Mouse (Mus musculus) erythroblast, embryonic 14.5 days (primary cell): ENCODE results near the gene Mtmr14. TPM values are rescaled to one million over a fixed set of nuclear protein-coding genes. Genes with fewer than 3 reads are reported as not detected.

Experiments used
- H3K27me3 ChIP-seq: 2 replicates; pipeline ENCODE4 v1.6.1; 2012; ENCODE audit warnings: inconsistent platforms; ENCODE audit not compliant: control insufficient read depth
- H3K36me3 ChIP-seq: 2 replicates; pipeline ENCODE4 v1.6.1; 2012; ENCODE audit warnings: mild to moderate bottlenecking, inconsistent platforms; ENCODE audit not compliant: control insufficient read depth
- H3K4me1 ChIP-seq: 2 replicates; pipeline ENCODE4 v1.6.1; 2012; ENCODE audit warnings: inconsistent platforms; ENCODE audit not compliant: control insufficient read depth
- H3K4me3 ChIP-seq: replicated peaks from 2 replicates; pipeline ENCODE3; 2012; ENCODE audit warnings: moderate library complexity, mild to moderate bottlenecking, inconsistent platforms
- H3K9me3 ChIP-seq: 2 replicates; pipeline ENCODE4 v1.6.1; 2012; ENCODE audit warnings: low read length, inconsistent platforms, mixed read lengths; ENCODE audit not compliant: control insufficient read depth
- GATA1 ChIP-seq: IDR thresholded peaks from 2 replicates; pipeline ENCODE4 v1.6.1; 2012; ENCODE audit warnings: low read length, inconsistent platforms, mixed read lengths
- TAL1 ChIP-seq: IDR thresholded peaks from 3 replicates; pipeline ENCODE4 v1.6.1; 2012; ENCODE audit warnings: low read length, inconsistent platforms, mixed read lengths
- polyA plus RNA-seq: library from polyadenylated mRNA; stranded (reverse); fragments of >175 nt; gene quantifications from 2 replicates; pipeline ENCODE4 v1.2.3, GENCODE M21; 2012

Mtmr14 gene
- 11.4 and 14.2 TPM in 2 replicates for polyA plus RNA-seq

DNA sequence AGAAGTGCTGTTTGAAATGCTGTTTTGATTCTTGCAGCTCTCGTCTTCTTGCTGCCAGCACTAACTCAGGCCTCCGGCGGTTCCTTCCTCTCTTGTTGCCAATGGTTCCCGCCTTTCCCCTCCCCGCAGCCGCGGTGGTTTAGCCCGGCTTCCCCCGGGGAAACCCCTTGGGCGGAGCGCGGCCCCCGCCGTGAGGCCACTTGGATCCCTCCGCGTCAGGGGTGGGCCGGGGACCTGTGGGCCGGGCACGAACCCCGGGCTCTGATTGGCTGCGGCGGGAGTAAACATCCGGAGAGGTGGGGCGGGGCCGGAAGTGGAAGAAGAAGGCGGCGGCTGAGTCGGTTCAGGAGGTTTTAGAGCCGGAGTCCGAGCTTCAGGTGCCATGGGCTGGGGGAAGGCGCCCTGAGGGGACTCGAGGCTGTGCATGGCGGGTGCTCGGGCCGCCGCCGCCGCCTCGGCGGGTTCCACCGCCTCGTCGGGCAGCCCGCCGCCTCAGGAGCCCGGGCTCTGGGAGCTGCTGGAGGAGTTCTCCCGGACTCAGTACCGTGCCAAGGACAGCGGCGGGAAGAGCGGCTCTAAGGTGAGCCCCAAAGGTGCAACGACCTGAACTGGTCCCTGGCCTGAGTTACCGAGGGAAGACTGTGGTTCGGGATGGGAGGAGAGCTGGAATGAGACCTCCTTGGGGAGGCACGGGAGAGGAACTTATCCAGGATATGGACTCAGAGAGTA, at the start of gene Mtmr14:
Mtmr14 (plus strand) TSS at position 302 of the 729 bp plus-strand sequence.
- peaks cover 33% of the 10 kb centered on the region for H3K4me1 ChIP-seq
- H3K9me3 ChIP-seq: no peaks in the 10 kb centered on the region
- no peak for TF ChIP-seq GATA1
- no peak for TF ChIP-seq TAL1

DNA sequence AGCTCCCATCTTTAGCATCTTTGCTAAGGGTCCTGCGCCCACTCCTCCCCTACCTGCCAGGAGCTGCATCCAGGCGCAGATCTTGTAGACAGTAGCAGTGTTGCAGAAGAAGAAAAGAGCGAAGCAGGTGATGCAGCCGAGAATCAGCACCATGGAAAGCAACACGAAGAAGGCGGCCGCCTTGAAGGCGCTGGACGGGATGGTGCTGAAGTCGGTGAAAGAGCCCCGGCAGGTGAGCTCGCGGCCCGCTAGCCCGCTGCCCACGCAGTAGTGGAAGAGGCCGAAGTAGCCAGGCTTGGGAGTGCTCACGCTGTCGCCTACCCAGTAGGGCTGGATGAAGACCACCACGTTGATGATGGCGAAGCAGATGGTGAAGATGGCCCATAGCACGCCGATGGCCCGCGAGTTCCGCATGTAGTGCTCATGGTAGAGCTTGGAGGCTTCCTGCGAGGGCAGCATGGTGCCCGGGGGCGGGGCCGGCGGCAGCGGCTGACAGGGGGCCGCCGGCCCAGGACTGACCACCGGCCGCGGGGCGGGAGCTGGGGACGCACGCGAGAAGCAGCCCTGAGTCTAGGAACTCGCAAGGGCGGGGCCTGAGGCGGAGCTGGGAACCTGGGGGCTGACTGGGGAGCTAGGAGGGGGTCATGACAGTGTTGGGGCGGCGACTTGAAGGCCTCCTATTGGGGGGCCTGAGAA, 43.7 kb upstream of the Mtmr14 start:
- no peaks in the 10 kb centered on the region for H3K36me3 ChIP-seq
- H3K4me1 ChIP-seq: no peaks in the 10 kb centered on the region
- H3K4me3 ChIP-seq: no peak overlapping the region
- TF ChIP-seq TAL1: no peak
- TF ChIP-seq GATA1: no peak
- H3K9me3 ChIP-seq: no peaks in the 10 kb centered on the region
- H3K27me3 ChIP-seq: peaks cover 55% of the 10 kb centered on the region

More for the DNA sequence above, at the start of gene Mtmr14:
- H3K27me3 ChIP-seq: 0 out of 2 replicates have a peak, but pooled peaks cover 3% of the 10 kb centered on the region
- H3K4me3 ChIP-seq: peak within 1 kb of the TSS; percentile 97
- H3K36me3 ChIP-seq: peaks cover 26% of the 10 kb centered on the region

DNA sequence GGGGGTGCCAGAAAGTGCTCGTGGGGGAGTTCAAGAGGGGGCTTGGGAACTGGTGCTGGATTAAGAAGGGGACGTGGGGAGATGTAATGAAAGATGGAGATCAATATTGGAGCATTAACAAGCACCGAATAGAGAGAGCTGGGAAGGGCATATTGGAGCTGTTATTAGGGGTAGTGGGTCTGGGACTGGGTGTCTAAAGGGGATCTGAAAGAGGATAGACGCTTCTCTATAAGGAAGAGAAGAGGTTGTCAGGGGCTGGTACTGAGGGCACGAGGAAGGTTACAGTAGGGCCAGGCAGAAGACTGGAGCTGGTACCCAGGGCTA, 43.2 kb upstream of the Mtmr14 start:
- no peak for TF ChIP-seq TAL1
- TF ChIP-seq GATA1: no peak
- Histone ChIP-seq H3K27me3 (peaks cover 55% of the 10 kb centered on the region), H3K9me3 (no peaks in the 10 kb centered on the region), H3K4me3 (no peak overlapping the region), H3K36me3 (no peaks in the 10 kb centered on the region), H3K4me1 (no peaks in the 10 kb centered on the region)

DNA sequence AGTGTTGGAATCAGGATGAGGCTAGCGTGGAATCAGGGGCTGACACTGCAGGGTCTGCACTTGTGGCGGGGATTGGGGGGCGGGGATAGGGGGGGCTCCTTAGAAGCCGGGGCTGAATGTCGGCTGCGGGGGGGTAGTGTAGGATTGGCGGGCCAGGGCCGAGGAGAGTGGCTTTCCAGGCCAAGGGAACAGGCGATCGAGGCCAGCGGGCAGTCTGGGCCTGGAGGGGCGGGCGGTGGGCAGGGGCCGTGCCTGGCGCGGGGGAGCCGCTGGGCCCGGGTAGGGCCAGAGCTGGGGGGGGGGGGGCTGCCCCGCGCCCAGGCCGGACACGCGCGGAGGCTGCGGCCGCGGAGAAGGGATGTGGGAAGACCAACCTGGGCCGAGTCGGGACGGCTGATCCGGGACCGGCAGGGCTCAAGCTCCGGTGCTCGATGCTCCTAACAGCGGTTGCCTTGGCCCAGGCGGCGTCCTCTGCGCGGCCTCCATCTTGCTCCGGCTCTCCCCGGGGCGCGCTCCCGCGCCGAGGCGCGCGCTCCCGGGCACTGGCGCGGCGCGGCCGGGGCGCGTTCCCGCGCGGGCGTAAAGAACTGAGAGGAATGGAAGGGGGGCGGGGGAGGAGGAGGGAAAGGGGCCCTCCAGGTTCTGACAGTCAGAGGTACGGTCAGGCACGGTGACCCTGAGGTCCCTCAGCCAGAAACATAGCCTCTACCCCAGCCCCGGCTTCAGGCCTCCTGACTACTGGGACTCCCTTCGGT, 42.6 kb upstream of the Mtmr14 start, which contains the start of gene Lhfpl4:
Lhfpl4 (minus strand) TSS at position 544 of the 755 bp plus-strand sequence.
- H3K4me1 ChIP-seq: no peaks in the 10 kb centered on the region
- peaks cover 55% of the 10 kb centered on the region for H3K27me3 ChIP-seq
- TF ChIP-seq GATA1 (no peak), TAL1 (no peak)
- no peak within 1 kb of the TSS for H3K4me3 ChIP-seq
- H3K36me3 ChIP-seq: no peaks in the 10 kb centered on the region
- no peaks in the 10 kb centered on the region for H3K9me3 ChIP-seq

DNA sequence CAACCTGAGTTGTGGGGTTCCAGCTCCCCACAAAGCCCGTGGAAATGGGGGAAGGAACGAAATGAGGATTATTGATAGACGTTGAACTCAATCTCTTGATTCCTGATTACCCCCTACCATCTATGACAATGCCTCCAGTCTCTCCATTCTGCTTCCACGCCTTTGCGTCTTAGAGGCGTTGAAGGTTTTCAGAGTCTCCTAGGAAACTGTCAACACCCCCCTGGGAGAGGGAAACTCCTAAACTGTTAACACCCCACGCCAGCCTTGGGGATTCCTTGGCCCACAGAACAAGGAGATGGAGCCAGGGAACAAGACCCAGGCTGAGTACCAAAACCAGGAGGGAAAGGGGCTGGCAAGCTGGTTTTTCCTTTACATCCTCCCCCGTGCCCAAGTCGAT, 42.0 kb upstream of the Mtmr14 start:
- Histone ChIP-seq H3K27me3 (peaks cover 55% of the 10 kb centered on the region), H3K4me3 (no peak overlapping the region), H3K4me1 (no peaks in the 10 kb centered on the region), H3K9me3 (no peaks in the 10 kb centered on the region), H3K36me3 (no peaks in the 10 kb centered on the region)
- no peak for TF ChIP-seq GATA1
- no peak for TF ChIP-seq TAL1

DNA sequence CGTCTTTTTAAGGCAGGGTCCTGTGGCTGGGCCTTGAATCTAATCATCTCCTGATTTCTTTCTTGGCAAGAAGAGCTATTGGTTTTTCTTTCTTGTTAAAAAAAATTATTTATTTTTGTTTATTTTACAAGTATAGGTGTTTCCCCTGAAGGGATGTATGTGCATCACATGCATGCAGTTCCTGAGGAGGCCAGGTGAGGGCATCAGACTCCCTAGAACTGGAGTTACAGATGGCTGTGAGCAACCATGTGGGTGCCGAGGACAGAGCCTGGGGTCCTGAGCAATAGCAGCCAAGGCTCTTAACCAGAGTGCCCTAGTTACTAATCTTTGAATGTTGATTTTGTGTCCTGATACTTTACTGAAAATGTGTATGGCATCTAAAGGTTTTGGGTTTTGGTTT, 21.4 kb upstream of the Mtmr14 start:
- TF ChIP-seq GATA1 (no peak), TAL1 (no peak)
- Histone ChIP-seq H3K9me3 (no peaks in the 10 kb centered on the region), H3K27me3 (no peaks in the 10 kb centered on the region), H3K36me3 (no peaks in the 10 kb centered on the region), H3K4me1 (no peaks in the 10 kb centered on the region), H3K4me3 (no peak overlapping the region)

DNA sequence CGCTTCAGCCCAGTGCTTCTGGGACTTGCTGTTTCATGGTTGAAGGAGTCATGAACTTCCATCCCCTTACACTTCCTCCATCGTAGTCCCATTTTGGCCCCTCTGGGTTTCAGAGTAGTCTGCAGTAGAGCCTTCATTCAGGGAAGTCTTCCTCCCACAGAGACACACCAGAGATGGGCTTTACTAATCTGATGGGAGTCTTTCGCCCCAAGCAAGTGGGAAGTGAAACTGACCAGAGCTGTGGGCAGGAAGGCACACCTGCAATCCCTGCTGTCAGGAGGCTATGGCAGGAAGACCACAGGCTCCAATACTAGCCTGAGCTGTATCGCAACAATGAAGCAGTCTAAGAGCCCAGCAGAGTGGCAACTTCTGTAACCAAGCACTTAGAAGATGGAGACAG, 11.8 kb upstream of the Mtmr14 start:
- no peaks in the 10 kb centered on the region for H3K4me1 ChIP-seq
- TF ChIP-seq TAL1 (no peak), GATA1 (no peak)
- H3K9me3 ChIP-seq: peaks cover under 1% of the 10 kb centered on the region; the same call in 1 of the 2 replicates
- H3K4me3 ChIP-seq: no peak overlapping the region
- no peaks in the 10 kb centered on the region for H3K27me3 ChIP-seq
- H3K36me3 ChIP-seq: no peaks in the 10 kb centered on the region

DNA sequence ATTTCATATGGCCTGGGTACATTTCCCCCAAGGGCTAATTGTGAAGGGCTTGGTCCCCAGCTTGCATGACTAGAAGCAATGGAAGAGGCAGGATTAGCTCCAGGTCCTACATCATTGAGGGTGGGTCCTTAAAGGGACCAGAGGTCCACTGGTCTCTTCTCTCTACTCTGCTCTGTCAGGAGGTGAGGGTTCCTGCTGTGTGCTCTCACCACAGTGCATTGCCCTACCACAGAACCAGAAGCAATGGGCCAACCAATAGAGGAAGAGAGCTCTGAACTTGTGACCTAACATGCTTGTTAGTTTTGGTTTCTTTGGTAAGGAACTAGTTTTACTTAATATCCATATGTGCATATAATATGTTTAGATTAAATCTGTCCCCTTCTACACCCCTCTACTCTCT, 10.9 kb upstream of the Mtmr14 start:
- no peak for TF ChIP-seq GATA1
- Histone ChIP-seq H3K4me1 (no peaks in the 10 kb centered on the region), H3K36me3 (no peaks in the 10 kb centered on the region), H3K27me3 (no peaks in the 10 kb centered on the region), H3K9me3 (peaks cover 4% of the 10 kb centered on the region), H3K4me3 (no peak overlapping the region)

DNA sequence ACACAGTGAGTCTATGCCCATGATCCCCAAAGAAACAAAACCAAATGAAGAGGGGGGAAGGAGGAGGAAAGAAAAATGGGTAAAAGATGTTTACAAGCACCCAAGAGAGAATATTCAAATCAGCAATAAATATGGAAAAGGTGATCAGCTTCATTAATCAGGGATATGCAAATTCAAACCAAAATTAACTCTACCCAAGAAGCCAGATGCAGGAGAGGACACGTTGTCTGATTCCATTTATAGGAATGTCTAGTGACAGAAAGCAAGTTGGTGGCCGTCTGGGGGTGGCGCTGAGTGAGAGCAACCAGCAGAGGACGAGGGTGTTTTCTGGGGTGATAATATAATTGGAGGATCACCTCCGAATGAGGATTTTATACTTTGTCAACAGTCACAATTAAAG, 2.5 kb upstream of the Mtmr14 start:
- H3K4me1 ChIP-seq: peaks cover 27% of the 10 kb centered on the region
- H3K4me3 ChIP-seq: no peak overlapping the region
- 0 out of 2 replicates have a peak, but pooled peaks cover 3% of the 10 kb centered on the region for H3K27me3 ChIP-seq
- peaks cover 4% of the 10 kb centered on the region for H3K9me3 ChIP-seq
- TF ChIP-seq TAL1 (no peak), GATA1 (no peak)
- peaks cover 6% of the 10 kb centered on the region for H3K36me3 ChIP-seq
